Mouse (Mus musculus) lung, postnatal 0 days (tissue): ENCODE measurements around the gene Kcnh5. TPM values are rescaled to one million over a fixed set of nuclear protein-coding genes. Genes with fewer than 3 reads are reported as not detected.
A peak's percentile ranks its signal among the peaks of the same experiment; 100 is the strongest.

Experiments
- ATAC-seq: fragments of 200-750 bp; cut with Nextera tagmentation; 2 replicates; pipeline ENCODE4 v1.8.0; 2017; ENCODE audit warnings: moderate library complexity
- DNase-seq: peaks from one replicate; pipeline ENCODE4 v3.0.0-alpha.2; 2016; ENCODE audit warnings: low spot score
- H3K27ac ChIP-seq: fragments of 300-500 bp; sonication (generic); 2 replicates; pipeline ENCODE4 v1.5.1; 2014; ENCODE audit warnings: antibody characterized with exemption, mild to moderate bottlenecking, low read length, mixed read lengths
- H3K27me3 ChIP-seq: fragments of 300-500 bp; sonication (generic); replicated peaks from 2 replicates; pipeline ENCODE4 v1.6.1; 2014; ENCODE audit warnings: low read length, mixed read lengths; ENCODE audit not compliant: insufficient read depth
- H3K36me3 ChIP-seq: fragments of 300-500 bp; sonication (generic); 2 replicates; pipeline ENCODE4 v1.6.1; 2014; ENCODE audit warnings: low read length, mixed read lengths; ENCODE audit not compliant: insufficient read depth
- H3K4me1 ChIP-seq: fragments of 300-500 bp; sonication (generic); 2 replicates; pipeline ENCODE4 v1.6.1; 2014; ENCODE audit warnings: antibody characterized with exemption, low read depth, low read length, mixed read lengths; ENCODE audit not compliant: insufficient read depth
- H3K4me2 ChIP-seq: fragments of 300-500 bp; sonication (generic); replicated peaks from 2 replicates; pipeline ENCODE4 v1.6.1; 2014; ENCODE audit warnings: low read depth, mild to moderate bottlenecking, low read length, moderate library complexity, mixed read lengths
- H3K4me3 ChIP-seq: fragments of 300-500 bp; sonication (generic); 2 replicates; pipeline ENCODE4 v1.5.1; 2014; ENCODE audit warnings: low read depth, low read length
- H3K9ac ChIP-seq: fragments of 300-500 bp; sonication (generic); replicated peaks from 2 replicates; pipeline ENCODE4 v1.6.1; 2014; ENCODE audit warnings: low read depth, mild to moderate bottlenecking
- H3K9me3 ChIP-seq: fragments of 300-500 bp; sonication (generic); 2 replicates; pipeline ENCODE4 v1.6.1; 2016; ENCODE audit warnings: low read length, mixed read lengths
- CTCF ChIP-seq: IDR thresholded peaks from 2 replicates; pipeline ENCODE4 v1.5.1; 2016; ENCODE audit warnings: antibody characterized with exemption, mild to moderate bottlenecking
- EP300 ChIP-seq: IDR thresholded peaks from 2 replicates; pipeline ENCODE4 v1.6.1; 2016; ENCODE audit warnings: antibody characterized with exemption, mild to moderate bottlenecking, control low read depth
- WGBS: fragments of 180-500 bp; shearing (Covaris S2); extraction: QIAGEN DNeasy Blood & Tissue Kit; methylation state at CpG from one replicate; pipeline ENCODE4 v1.1.7; 2014; 5-methylcytosine and 5-hydroxymethylcytosine counted together
- polyA plus RNA-seq: library from polyadenylated mRNA; unstranded; fragments of >200 nt; fragmentation: Nextera tagmentation; extraction: Ambion mirVana; gene quantifications from 2 replicates; pipeline ENCODE4 v1.2.1, GENCODE M21; 2015

Gene Kcnh5
- polyA plus RNA-seq, 1 experiment from 2014 or later = not detected

DNA sequence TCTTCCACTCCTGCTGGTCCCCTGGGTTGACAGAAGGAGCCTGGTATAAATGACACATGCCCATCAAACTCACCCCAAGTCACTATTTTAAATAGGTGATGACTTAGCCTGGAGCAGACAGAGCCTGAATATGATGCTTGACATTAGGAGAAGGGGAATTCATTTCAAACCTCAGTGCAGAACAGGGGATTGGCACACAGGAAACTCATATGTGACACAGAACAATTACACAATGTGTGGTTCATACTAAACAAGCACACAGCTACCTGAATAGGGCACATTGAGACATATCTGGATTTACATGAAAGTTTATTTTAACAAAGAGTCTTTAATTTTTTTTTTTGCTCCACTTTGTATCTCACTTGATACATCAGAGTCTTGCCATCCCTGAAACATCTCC, 276.4 kb downstream of the Kcnh5 start:
- no peaks in the 10 kb centered on the region for H3K27me3 ChIP-seq
- TF ChIP-seq EP300 (no peak), CTCF (no peak)
- DNase-seq = no peak
- no peak overlapping the region for H3K9ac ChIP-seq
- H3K4me1 ChIP-seq = no peaks in the 10 kb centered on the region
- H3K4me2 ChIP-seq = no peak overlapping the region
- no peak for ATAC-seq
- no peaks in the 10 kb centered on the region for H3K36me3 ChIP-seq
- H3K27ac ChIP-seq = no peak overlapping the region
- H3K4me3 ChIP-seq = no peak overlapping the region
- no peaks in the 10 kb centered on the region for H3K9me3 ChIP-seq

DNA sequence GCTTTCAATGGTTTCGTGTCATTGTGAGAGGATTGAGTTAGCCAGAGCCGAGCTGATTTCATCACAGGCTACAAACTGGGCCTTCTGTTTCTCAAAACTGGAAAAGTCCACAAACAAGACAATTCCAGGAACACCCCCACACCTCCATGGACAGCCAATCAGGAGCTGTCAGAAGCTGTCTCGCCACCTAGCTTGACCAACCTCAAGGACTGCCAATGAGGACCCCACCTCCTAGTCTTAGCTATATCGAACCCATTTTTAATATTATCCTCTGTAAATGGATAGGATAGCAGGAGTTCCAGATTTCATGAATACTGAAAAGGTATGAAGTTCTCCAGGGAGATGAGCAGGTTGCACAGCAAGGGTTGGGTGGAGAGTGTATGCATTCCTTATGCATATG, 278.1 kb downstream of the Kcnh5 start:
- ATAC-seq (no peak), DNase-seq (no peak)
- no peak overlapping the region for H3K27ac ChIP-seq
- no peaks in the 10 kb centered on the region for H3K4me1 ChIP-seq
- no peaks in the 10 kb centered on the region for H3K36me3 ChIP-seq
- WGBS = 90% methylated on average over 4 of the region's 4 CpGs
- H3K9ac ChIP-seq = no peak overlapping the region
- no peak overlapping the region for H3K4me3 ChIP-seq
- H3K9me3 ChIP-seq = no peaks in the 10 kb centered on the region
- TF ChIP-seq EP300 (no peak), CTCF (no peak)
- no peaks in the 10 kb centered on the region for H3K27me3 ChIP-seq
- H3K4me2 ChIP-seq = no peak overlapping the region

DNA sequence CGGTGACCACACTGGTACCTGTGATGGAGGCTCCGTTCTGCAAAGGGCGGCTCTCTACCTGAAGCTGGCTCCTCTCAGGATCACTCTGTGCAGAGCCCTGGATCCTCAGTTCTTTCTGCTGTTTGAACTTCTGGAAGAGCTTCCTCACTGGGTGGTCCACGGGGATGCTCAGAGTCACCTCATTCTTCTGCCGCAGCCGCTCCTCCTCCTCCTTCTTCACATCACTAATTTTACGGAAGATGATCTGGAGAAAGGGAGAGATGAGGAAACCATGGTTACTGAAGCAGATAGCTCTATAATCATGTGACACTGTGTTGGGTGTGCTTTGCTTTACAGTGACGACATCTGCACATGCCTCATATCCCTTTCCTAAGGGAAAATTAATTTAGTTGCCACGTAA, 278.9 kb downstream of the Kcnh5 start:
- ATAC-seq = no peak
- TF ChIP-seq CTCF (no peak), EP300 (no peak)
- Histone ChIP-seq H3K36me3 (no peaks in the 10 kb centered on the region), H3K27me3 (no peaks in the 10 kb centered on the region), H3K9me3 (no peaks in the 10 kb centered on the region), H3K4me3 (no peak overlapping the region), H3K9ac (no peak overlapping the region), H3K4me2 (no peak overlapping the region), H3K4me1 (no peaks in the 10 kb centered on the region), H3K27ac (no peak overlapping the region)
- no peak for DNase-seq
- 87% methylated on average over 9 of the region's 9 CpGs for WGBS

DNA sequence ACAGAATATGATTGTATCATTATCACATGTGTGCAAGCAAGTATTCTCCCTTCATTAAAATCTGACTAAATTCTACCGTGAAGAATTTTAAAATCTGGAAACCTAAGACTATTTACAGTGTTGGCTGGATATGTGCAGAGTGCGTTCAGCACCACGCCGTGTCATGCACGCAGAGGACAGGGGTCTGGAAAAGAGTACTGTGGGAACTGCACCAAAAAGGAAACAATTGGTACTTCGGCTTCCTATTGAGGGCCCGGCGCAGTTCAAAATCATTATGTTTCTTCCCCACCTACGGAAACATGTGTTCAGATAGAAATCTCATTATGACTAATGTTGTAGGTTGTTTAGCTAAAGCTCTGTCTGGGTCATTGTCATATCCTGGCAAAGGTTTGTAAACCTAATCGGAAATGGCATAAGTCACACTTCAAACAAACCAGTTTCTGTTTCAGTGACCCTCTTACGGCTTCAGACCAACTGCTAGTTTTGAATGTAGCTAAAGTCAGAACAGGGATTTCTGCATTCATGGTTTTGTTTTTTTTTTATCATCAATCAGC, 282.2 kb downstream of the Kcnh5 start:
- WGBS = 60% methylated on average over 11 of the region's 11 CpGs

DNA sequence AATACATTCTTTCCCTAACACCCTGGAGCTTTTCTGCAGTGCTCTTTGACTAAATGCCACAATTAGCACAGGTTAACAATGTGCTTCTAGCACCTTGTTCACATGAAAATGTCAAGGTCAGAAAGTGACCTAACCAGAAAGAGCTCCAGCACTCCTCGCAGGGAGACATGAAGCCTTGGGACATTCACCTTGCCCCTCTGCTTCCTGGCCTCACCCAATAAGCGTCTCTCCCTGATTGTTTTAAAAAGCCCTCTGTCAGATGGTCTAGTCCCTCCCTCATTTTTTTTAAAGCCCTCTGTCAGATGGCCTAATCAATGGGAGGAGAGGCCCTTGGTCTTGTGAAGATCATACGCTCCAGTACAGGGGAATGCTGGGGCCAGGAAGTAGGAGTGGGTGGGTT, 287.7 kb downstream of the Kcnh5 start:
- no peaks in the 10 kb centered on the region for H3K9me3 ChIP-seq
- no peak for DNase-seq
- TF ChIP-seq EP300 (no peak), CTCF (no peak)
- H3K9ac ChIP-seq = no peak overlapping the region
- 64% methylated on average over 3 of the region's 3 CpGs for WGBS
- no peaks in the 10 kb centered on the region for H3K4me1 ChIP-seq
- no peak for ATAC-seq
- no peak overlapping the region for H3K4me3 ChIP-seq
- no peak overlapping the region for H3K27ac ChIP-seq
- no peaks in the 10 kb centered on the region for H3K27me3 ChIP-seq
- no peak overlapping the region for H3K4me2 ChIP-seq
- no peaks in the 10 kb centered on the region for H3K36me3 ChIP-seq

More for the DNA sequence above, 282.2 kb downstream of the Kcnh5 start:
- Histone ChIP-seq H3K27ac (no peak overlapping the region), H3K9ac (no peak overlapping the region), H3K4me2 (no peak overlapping the region), H3K4me1 (no peaks in the 10 kb centered on the region), H3K9me3 (no peaks in the 10 kb centered on the region), H3K4me3 (no peak overlapping the region), H3K36me3 (no peaks in the 10 kb centered on the region), H3K27me3 (no peaks in the 10 kb centered on the region)
- no peak for TF ChIP-seq CTCF
- TF ChIP-seq EP300 = peak; percentile 64; the same call in 1 of the 2 replicates
- ATAC-seq (peak; percentile 38; the same call in 1 of the 2 replicates), DNase-seq (peak; percentile 14)

DNA sequence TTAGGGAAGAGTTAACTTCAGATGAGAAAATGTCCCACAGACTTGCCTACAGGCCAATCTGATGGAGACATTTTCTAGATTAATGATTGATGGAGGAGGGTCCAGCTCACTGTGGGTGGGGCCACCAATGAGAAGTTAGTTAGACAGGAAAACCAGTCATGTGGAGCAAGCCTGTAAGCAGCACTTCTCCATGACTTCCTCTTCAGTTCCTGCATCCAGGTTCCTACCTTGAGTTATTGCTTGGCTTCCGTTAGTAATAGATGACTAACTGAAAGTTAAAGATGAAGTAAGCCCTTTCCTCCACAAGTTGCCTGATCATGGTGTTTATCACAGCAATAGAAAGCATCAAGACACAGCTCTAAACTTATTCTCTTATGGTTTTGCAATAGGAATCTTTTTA, 290.1 kb downstream of the Kcnh5 start:
- H3K4me1 ChIP-seq = no peaks in the 10 kb centered on the region
- TF ChIP-seq EP300 (no peak), CTCF (no peak)
- 84% methylated on average over 1 of the region's 1 CpGs for WGBS
- H3K27ac ChIP-seq = no peak overlapping the region
- no peaks in the 10 kb centered on the region for H3K9me3 ChIP-seq
- no peak overlapping the region for H3K4me3 ChIP-seq
- no peaks in the 10 kb centered on the region for H3K27me3 ChIP-seq
- no peak overlapping the region for H3K4me2 ChIP-seq
- ATAC-seq = no peak
- H3K9ac ChIP-seq = no peak overlapping the region
- H3K36me3 ChIP-seq = no peaks in the 10 kb centered on the region
- no peak for DNase-seq

DNA sequence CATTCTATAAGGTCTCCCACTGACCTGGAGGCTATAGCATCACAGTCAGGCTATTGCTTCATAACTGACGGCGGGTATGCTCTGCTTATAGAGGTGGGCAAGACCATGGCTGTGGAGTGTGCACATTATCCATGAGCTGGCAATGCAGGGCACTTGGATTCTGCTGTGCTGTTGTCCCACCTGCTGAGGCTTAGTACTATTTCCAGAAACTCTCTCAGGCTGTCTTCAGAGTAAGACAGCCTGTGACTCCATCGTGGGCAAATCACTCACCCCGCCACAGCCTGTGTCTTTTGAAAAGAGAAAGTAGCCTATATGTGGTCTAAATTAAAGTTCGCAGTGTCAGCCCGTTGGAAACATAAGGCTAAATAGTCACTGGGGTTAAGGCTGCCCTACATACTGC, 295.8 kb downstream of the Kcnh5 start:
- Histone ChIP-seq H3K9ac (no peak overlapping the region), H3K27me3 (no peaks in the 10 kb centered on the region)

More for the DNA sequence above, 295.8 kb downstream of the Kcnh5 start:
- H3K36me3 ChIP-seq = no peaks in the 10 kb centered on the region
- no peaks in the 10 kb centered on the region for H3K4me1 ChIP-seq
- ATAC-seq = no peak
- no peak for DNase-seq
- no peaks in the 10 kb centered on the region for H3K9me3 ChIP-seq
- no peak overlapping the region for H3K27ac ChIP-seq
- WGBS = 78% methylated on average over 6 of the region's 6 CpGs
- no peak for TF ChIP-seq CTCF
- TF ChIP-seq EP300 = no peak
- no peak overlapping the region for H3K4me2 ChIP-seq
- H3K4me3 ChIP-seq = no peak overlapping the region
